Comparison of ENCODE assay signal across 10 mouse cellular contexts in genomic region chr16:32672861-32673560, GRCm38 (mm10). TPM values are rescaled to one million over a fixed set of nuclear protein-coding genes. Genes with fewer than 3 reads are reported as not detected.
DNase-seq lines count a peak whose midpoint lies in the region; ATAC-seq and TF ChIP-seq lines count a peak whose summit lies in the region.
"Had no signal": no experiment of that assay in that cellular context is flagged by ENCODE, and none has a peak within 500 bp of the region (broad histone marks: within the 10 kb centered on the region; RNA-seq: fewer than 3 reads in every experiment).

No protein-coding gene starts in this region.

- H3K4me3 ChIP-seq in myocyte = no peak overlapping the region
- no peak overlapping the region for H3K4me3 ChIP-seq in forebrain, embryonic 11.5 days (ENCODE audit: low read depth, low read length)
- H3K4me3 ChIP-seq: forebrain, embryonic 12.5 days had no signal

- H3K9me3 ChIP-seq in forebrain, embryonic 11.5 days (ENCODE audit: control insufficient read depth, low read length) = no peaks in the 10 kb centered on the region
- H3K9me3 ChIP-seq: forebrain, embryonic 12.5 days had no signal

- peak overlapping the region; percentile 62 for H3K4me2 ChIP-seq in myocyte (ENCODE audit: low read depth)
- H3K4me2 ChIP-seq in forebrain, embryonic 11.5 days (ENCODE audit: low read depth, low read length, severe bottlenecking) = no peak overlapping the region
- H3K4me2 ChIP-seq: forebrain, embryonic 12.5 days had no signal

- no peaks in the 10 kb centered on the region for H3K4me1 ChIP-seq in forebrain, embryonic 11.5 days (replicated peaks; ENCODE audit: control insufficient read depth, insufficient read depth, low read length)
- H3K4me1 ChIP-seq: forebrain, embryonic 12.5 days had no signal

- no peak overlapping the region for H3K27ac ChIP-seq in forebrain, embryonic 11.5 days (ENCODE audit: low read depth, low read length)
- H3K27ac ChIP-seq: forebrain, embryonic 12.5 days had no signal

- ATAC-seq in forebrain, embryonic 11.5 days (replicated peaks; ENCODE audit: low FRiP score) = no peak

- no peaks in the 10 kb centered on the region for H3K27me3 ChIP-seq in myocyte (ENCODE audit: control insufficient read depth, insufficient read depth, insufficient read length)
- no peaks in the 10 kb centered on the region for H3K27me3 ChIP-seq in forebrain, embryonic 11.5 days (ENCODE audit: control insufficient read depth, insufficient read depth, low read length)
- H3K27me3 ChIP-seq: forebrain, embryonic 12.5 days had no signal

- no peak overlapping the region for H3K9ac ChIP-seq in forebrain, embryonic 11.5 days (ENCODE audit: low read length)
- H3K9ac ChIP-seq: forebrain, embryonic 12.5 days had no signal

- no peaks in the 10 kb centered on the region for H3K79me2 ChIP-seq in myocyte (ENCODE audit: control insufficient read depth, insufficient read depth)

- H3K36me3 ChIP-seq in myocyte (ENCODE audit: control insufficient read depth, insufficient read depth) = no peaks in the 10 kb centered on the region
- no peaks in the 10 kb centered on the region; the same call in 1 of the 2 replicates for H3K36me3 ChIP-seq in forebrain, embryonic 11.5 days (ENCODE audit: control insufficient read depth, insufficient read depth, low read length)

- peak; percentile 66 for DNase-seq in adrenal gland, adult 2 months
- no peak for DNase-seq in adrenal gland, adult 18-20 months (ENCODE audit: low spot score in 2 of 2)
- peak; percentile 63 for DNase-seq in right cerebral cortex, adult 18-20 months
- DNase-seq in right cerebral cortex, postnatal 4 days = no peak
- peak; percentile 82 for DNase-seq in kidney, adult 9 months
- no peak for DNase-seq in forebrain, embryonic 11.5 days (ENCODE audit: low spot score)
- DNase-seq in thymus, adult 18-20 months = no peak
- DNase-seq: thymus, adult 2 months had no signal

- TF ChIP-seq POLR2A in myocyte (IDR thresholded peaks at IDR 0.05; ENCODE audit: insufficient read length, low read depth) = no peak

- H3ac ChIP-seq in myocyte (ENCODE audit: control insufficient read depth, insufficient read length) = no peak overlapping the region

- WGBS in forebrain, embryonic 11.5 days = 76% methylated on average over 13 of the region's 13 CpGs

TF ChIP-seq in myocyte, 11 proteins besides CTCF, POLR2A, EP300 and RAD21:
- TF ChIP-seq TCF3 (IDR thresholded peaks at IDR 0.05; ENCODE audit: insufficient read length, low read depth) (no peak), MYOD1 (IDR thresholded peaks at IDR 0.05; ENCODE audit: control insufficient read depth in 1 of 3, insufficient read length in 2 of 3, low read depth in 2 of 3) (no peak), MYOG (IDR thresholded peaks at IDR 0.05; ENCODE audit: control insufficient read depth in 1 of 3, insufficient read depth in 1 of 3, insufficient read length in 2 of 3, low read depth in 2 of 3) (no peak), POLR2AphosphoS2 (IDR thresholded peaks at IDR 0.05; ENCODE audit: insufficient read length, low read depth) (no peak), REST (IDR thresholded peaks at IDR 0.05; ENCODE audit: insufficient read depth, insufficient read length) (no peak), MAX (IDR thresholded peaks at IDR 0.05; ENCODE audit: low read depth) (no peak), E2F4 (IDR thresholded peaks at IDR 0.05; ENCODE audit: insufficient read depth) (no peak), TCF12 (IDR thresholded peaks at IDR 0.05; ENCODE audit: insufficient read depth, poor library complexity, severe bottlenecking) (no peak), USF1 (IDR thresholded peaks at IDR 0.05; ENCODE audit: low read depth) (no peak), CEBPB (IDR thresholded peaks at IDR 0.05; ENCODE audit: insufficient read depth, poor library complexity, severe bottlenecking) (no peak), SRF (IDR thresholded peaks at IDR 0.05; ENCODE audit: control insufficient read depth, insufficient read length, low read depth) (no peak)
TF ChIP-seq in myocyte: peak in this region for 0.

RNA-seq across cellular contexts. Expression of gene Tnk2, which starts 29.3 kb away (rescaled TPM):
- 10 to 100 TPM; 26.5 to 47.4 TPM for total RNA-seq in adrenal gland, adult 2 months (2021)
- polyA plus RNA-seq in adrenal gland, adult 2 months (2012; rRNA removed) = 100 and 110 TPM in 2 replicates
- 10 to 100 TPM; 29.9 to 33.1 TPM for total RNA-seq in adrenal gland, adult 18-20 months (2021)
- 35.0 TPM for polyA plus RNA-seq in myocyte (2012; fragmentation: generic; extraction: Trizol)
- polyA plus RNA-seq in forebrain, embryonic 11.5 days (2014; fragmentation: Nextera tagmentation; extraction: Ambion mirVana) = 11.2 and 12.1 TPM in 2 replicates

Comparison
In these comparisons a context has a peak if more than half of its experiments do, and no peak if none do; other contexts are left out.
1. DNase-seq: peak in adrenal gland, adult 2 months (single experiment), right cerebral cortex, adult 18-20 months (single experiment) and kidney, adult 9 months (single experiment); none in adrenal gland, adult 18-20 months (0 of 2), right cerebral cortex, postnatal 4 days (single experiment), forebrain, embryonic 11.5 days (single experiment) and thymus, adult 18-20 months (0 of 2).